Mouse (Mus musculus) stomach, embryonic 15.5 days (tissue): ENCODE results near the gene C8g. TPM values are rescaled to one million over a fixed set of nuclear protein-coding genes. Genes with fewer than 3 reads are reported as not detected.

Experiments
- ATAC-seq: fragments of 200-750 bp; cut with Nextera tagmentation; 2 replicates; pipeline ENCODE4 v1.8.0; 2017; ENCODE audit warnings: low read depth, moderate number of reproducible peaks, moderate TSS enrichment; ENCODE audit not compliant: insufficient read depth, low FRiP score
- H3K27ac ChIP-seq: fragments of 300-500 bp; sonication (generic); 2 replicates; pipeline ENCODE4 v1.5.1; 2015; ENCODE audit warnings: mild to moderate bottlenecking, inconsistent platforms
- H3K27me3 ChIP-seq: fragments of 300-500 bp; sonication (generic); replicated peaks from 2 replicates; pipeline ENCODE4 v1.6.1; 2015; ENCODE audit warnings: inconsistent platforms
- H3K36me3 ChIP-seq: fragments of 300-500 bp; sonication (generic); 2 replicates; pipeline ENCODE4 v1.6.1; 2015; ENCODE audit warnings: inconsistent platforms
- H3K4me1 ChIP-seq: fragments of 300-500 bp; sonication (generic); 2 replicates; pipeline ENCODE4 v1.6.1; 2015; ENCODE audit warnings: inconsistent platforms
- H3K4me2 ChIP-seq: fragments of 300-500 bp; sonication (generic); 2 replicates; pipeline ENCODE4 v1.6.1; 2015; ENCODE audit warnings: mild to moderate bottlenecking, inconsistent platforms
- H3K4me3 ChIP-seq: fragments of 300-500 bp; sonication (generic); replicated peaks from 2 replicates; pipeline ENCODE4 v1.5.1; 2015; ENCODE audit warnings: inconsistent platforms
- H3K9ac ChIP-seq: fragments of 300-500 bp; sonication (generic); 2 replicates; pipeline ENCODE4 v1.6.1; 2015; ENCODE audit warnings: inconsistent platforms
- H3K9me3 ChIP-seq: fragments of 300-500 bp; sonication (generic); 2 replicates; pipeline ENCODE4 v1.6.1; 2016; ENCODE audit warnings: inconsistent platforms
- WGBS: fragments of 180-500 bp; shearing (Covaris S2); methylation state at CpG from one replicate; pipeline ENCODE4 v1.1.7; 2015; 5-methylcytosine and 5-hydroxymethylcytosine counted together
- polyA plus RNA-seq: library from polyadenylated mRNA; unstranded; fragments of >200 nt; fragmentation: Nextera tagmentation; extraction: Ambion mirVana; gene quantifications from 2 replicates; pipeline ENCODE4 v1.2.1, GENCODE M21; 2015

Gene C8g
- polyA plus RNA-seq, 1 experiment from 2014 or later = 8.3 TPM

GRCm38 (mm10) chr2:25458911-25459310 is 42.6 kb downstream of the C8g start:
- Histone ChIP-seq H3K27ac (peak overlapping the region; percentile 53), H3K9ac (no peak overlapping the region), H3K36me3 (no peaks in the 10 kb centered on the region), H3K9me3 (no peaks in the 10 kb centered on the region), H3K4me1 (peaks cover 27% of the 10 kb centered on the region), H3K27me3 (no peaks in the 10 kb centered on the region), H3K4me2 (peak overlapping the region; percentile 91; the same call in 1 of the 2 replicates), H3K4me3 (no peak overlapping the region)
- 56% methylated on average over 5 of the region's 5 CpGs for WGBS
- ATAC-seq = peak; percentile 37

GRCm38 (mm10) chr2:25457022-25457896 is 44.3 kb downstream of the C8g start:
- Histone ChIP-seq H3K36me3 (no peaks in the 10 kb centered on the region), H3K4me2 (peak overlapping the region; percentile 16; the same call in 1 of the 2 replicates), H3K27ac (peak overlapping the region; percentile 35; the same call in 1 of the 2 replicates), H3K27me3 (no peaks in the 10 kb centered on the region), H3K4me3 (0 out of 2 replicates have a peak overlapping the region, but pooled peaks have one; percentile 9), H3K9ac (no peak overlapping the region), H3K9me3 (no peaks in the 10 kb centered on the region), H3K4me1 (peaks cover 27% of the 10 kb centered on the region)
- ATAC-seq = no peak
- WGBS = 87% methylated on average over 9 of the region's 9 CpGs

GRCm38 (mm10) chr2:25456205-25456953 is 45.1 kb downstream of the C8g start, which contains the start of gene Clic3:
Gene Clic3, plus strand, starts transcription at chr2:25456838.
- 0 out of 2 replicates have a peak, but pooled peaks have one; percentile 29 for ATAC-seq

GRCm38 (mm10) chr2:25452951-25453350 is 48.6 kb downstream of the C8g start:
- Histone ChIP-seq H3K4me2 (no peak overlapping the region), H3K27ac (no peak overlapping the region), H3K9me3 (no peaks in the 10 kb centered on the region), H3K4me3 (no peak overlapping the region), H3K4me1 (no peaks in the 10 kb centered on the region), H3K36me3 (no peaks in the 10 kb centered on the region), H3K27me3 (no peaks in the 10 kb centered on the region), H3K9ac (no peak overlapping the region)
- no peak for ATAC-seq
- 52% methylated on average over 1 of the region's 1 CpGs for WGBS

More at GRCm38 (mm10) chr2:25456205-25456953, 45.1 kb downstream of the C8g start, which contains the start of gene Clic3:
- Histone ChIP-seq H3K9ac (no peak within 1 kb of the TSS), H3K36me3 (no peaks in the 10 kb centered on the region), H3K4me3 (0 out of 2 replicates have a peak within 1 kb of the TSS, but pooled peaks have one; percentile 9), H3K9me3 (no peaks in the 10 kb centered on the region), H3K4me2 (peak within 1 kb of the TSS; percentile 19; the same call in 1 of the 2 replicates), H3K27ac (peak within 1 kb of the TSS; percentile 35; the same call in 1 of the 2 replicates), H3K4me1 (peaks cover 25% of the 10 kb centered on the region), H3K27me3 (no peaks in the 10 kb centered on the region)
- 51% methylated on average over 14 of the region's 14 CpGs for WGBS

GRCm38 (mm10) chr2:25450853-25451647 is 50.5 kb downstream of the C8g start:
- Histone ChIP-seq H3K9ac (no peak overlapping the region), H3K9me3 (no peaks in the 10 kb centered on the region), H3K36me3 (no peaks in the 10 kb centered on the region), H3K27me3 (no peaks in the 10 kb centered on the region), H3K4me2 (no peak overlapping the region), H3K4me1 (no peaks in the 10 kb centered on the region), H3K27ac (no peak overlapping the region), H3K4me3 (no peak overlapping the region)
- ATAC-seq = no peak
- WGBS = 81% methylated on average over 8 of the region's 8 CpGs

Other genes starting within 250 kb of the C8g start
- gene Tmem203, start 246.3 kb downstream of the C8g start, polyA plus RNA-seq = 24.4 and 25.1 TPM in 2 replicates
- gene Tprn, start 239.1 kb downstream of the C8g start, polyA plus RNA-seq = 16.8 and 17.7 TPM in 2 replicates
- gene Ssna1, start 229.3 kb downstream of the C8g start, polyA plus RNA-seq = 209 TPM in 2 replicates
- 108 and 114 TPM in 2 replicates for gene Anapc2, start 229.2 kb downstream of the C8g start, polyA plus RNA-seq
- not detected in 2 replicates for gene Tmem210, start 213.6 kb downstream of the C8g start, polyA plus RNA-seq
- 4.4 and 6.9 TPM in 2 replicates for gene Lrrc26, start 211.8 kb downstream of the C8g start, polyA plus RNA-seq
- 1.3 and 1.9 TPM in 2 replicates for gene Grin1, start 182.5 kb downstream of the C8g start, polyA plus RNA-seq
- 46.4 and 54.6 TPM in 2 replicates for gene Man1b1, start 169.4 kb downstream of the C8g start, polyA plus RNA-seq
- gene Dpp7, start 145.4 kb downstream of the C8g start, polyA plus RNA-seq = 21.5 and 22.6 TPM in 2 replicates
- 41.1 and 46.1 TPM in 2 replicates for gene Uap1l1, start 136.0 kb downstream of the C8g start, polyA plus RNA-seq
- gene Sapcd2, start 129.4 kb downstream of the C8g start, polyA plus RNA-seq = 37.6 and 41.7 TPM in 2 replicates
- 10.1 and 13.0 TPM in 2 replicates for gene Entpd2, start 105.8 kb downstream of the C8g start, polyA plus RNA-seq
- 47.0 and 49.6 TPM in 2 replicates for gene Npdc1, start 102.4 kb downstream of the C8g start, polyA plus RNA-seq
- gene Fut7, start 78.5 kb downstream of the C8g start, polyA plus RNA-seq = 0.17 and 0.30 TPM in 2 replicates
- gene Abca2, start 73.0 kb downstream of the C8g start, polyA plus RNA-seq = 3.9 and 4.8 TPM in 2 replicates
- 11.9 and 26.5 TPM in 2 replicates for gene Clic3, start 44.9 kb downstream of the C8g start, polyA plus RNA-seq
- gene Paxx, start 40.6 kb downstream of the C8g start, polyA plus RNA-seq = 35.3 and 37.4 TPM in 2 replicates
- 6.8 and 7.5 TPM in 2 replicates for gene Ptgds, start 31.7 kb downstream of the C8g start, polyA plus RNA-seq
- gene Lcn12, start 7.8 kb downstream of the C8g start, polyA plus RNA-seq = not detected in 2 replicates
- gene Fbxw5, start 969 bp downstream of the C8g start, polyA plus RNA-seq = 64.4 and 71.4 TPM in 2 replicates
- gene Traf2, start 45.2 kb upstream of the C8g start, polyA plus RNA-seq = 29.4 and 31.2 TPM in 2 replicates
- 371 and 375 TPM in 2 replicates for gene Edf1, start 56.1 kb upstream of the C8g start, polyA plus RNA-seq
- 74.5 and 104 TPM in 2 replicates for gene Mamdc4, start 73.1 kb upstream of the C8g start, polyA plus RNA-seq
- 144 and 151 TPM in 2 replicates for gene Phpt1, start 73.5 kb upstream of the C8g start, polyA plus RNA-seq
- 1.0 and 1.1 TPM in 2 replicates for gene Ajm1, start 80.0 kb upstream of the C8g start, polyA plus RNA-seq
- 64.2 and 65.6 TPM in 2 replicates for gene Rabl6, start 106.8 kb upstream of the C8g start, polyA plus RNA-seq
- gene Ccdc183, start 116.0 kb upstream of the C8g start, polyA plus RNA-seq = 0.19 and 0.21 TPM in 2 replicates
- gene Tmem141, start 120.3 kb upstream of the C8g start, polyA plus RNA-seq = 24.3 and 25.0 TPM in 2 replicates
- gene Fcna, start 126.3 kb upstream of the C8g start, polyA plus RNA-seq = 4.0 and 6.2 TPM in 2 replicates
- not detected in 2 replicates for gene Lcn8, start 151.4 kb upstream of the C8g start, polyA plus RNA-seq
- not detected in 2 replicates for gene Lcn5, start 156.2 kb upstream of the C8g start, polyA plus RNA-seq
- gene Lcn6, start 175.1 kb upstream of the C8g start, polyA plus RNA-seq = not detected in 2 replicates
- not detected in 2 replicates for gene Lcn10, start 181.0 kb upstream of the C8g start, polyA plus RNA-seq
- not detected in 2 replicates for gene Obp2a, start 198.3 kb upstream of the C8g start, polyA plus RNA-seq
- 79.4 and 83.4 TPM in 2 replicates for gene Bmyc, start 205.0 kb upstream of the C8g start, polyA plus RNA-seq
- not detected in 2 replicates for gene Obp2b, start 235.3 kb upstream of the C8g start, polyA plus RNA-seq